Mouse (Mus musculus): ENCODE data around the gene Cysrt1.
A peak's percentile ranks its signal among the peaks of the same experiment; 100 is the strongest.

The Cysrt1 gene

GRCm38 (mm10) chr2:25234050-25234449 is 8.2 kb downstream of the Cysrt1 start, which contains the start of gene Slc34a3:
TSS of gene Slc34a3 (minus strand) at chr2:25234364.
- DNase-seq, result no peak

DNA sequence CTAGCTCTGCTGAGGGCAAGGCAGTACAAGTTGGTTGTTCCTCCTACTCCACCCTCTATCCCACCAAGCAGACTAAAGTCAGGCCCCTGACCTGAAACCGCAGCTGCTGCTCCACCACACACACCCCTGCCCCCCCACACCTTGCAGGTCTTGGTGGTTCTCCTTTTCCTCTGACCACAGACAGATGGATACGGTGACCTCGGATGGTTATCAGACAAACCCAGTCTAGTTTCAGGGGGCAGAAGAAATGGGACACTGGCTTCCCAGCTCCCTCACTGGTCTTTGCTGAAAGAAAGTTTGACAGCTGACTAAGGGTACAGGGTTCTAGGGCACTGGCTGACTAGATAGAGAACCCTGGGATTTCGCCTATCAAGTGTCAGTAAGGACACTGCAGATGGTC is 8.8 kb downstream of the Cysrt1 start:
- no peak for DNase-seq

GRCm38 (mm10) chr2:25231038-25231437 is 11.2 kb downstream of the Cysrt1 start:
- DNase-seq, result no peak

DNA sequence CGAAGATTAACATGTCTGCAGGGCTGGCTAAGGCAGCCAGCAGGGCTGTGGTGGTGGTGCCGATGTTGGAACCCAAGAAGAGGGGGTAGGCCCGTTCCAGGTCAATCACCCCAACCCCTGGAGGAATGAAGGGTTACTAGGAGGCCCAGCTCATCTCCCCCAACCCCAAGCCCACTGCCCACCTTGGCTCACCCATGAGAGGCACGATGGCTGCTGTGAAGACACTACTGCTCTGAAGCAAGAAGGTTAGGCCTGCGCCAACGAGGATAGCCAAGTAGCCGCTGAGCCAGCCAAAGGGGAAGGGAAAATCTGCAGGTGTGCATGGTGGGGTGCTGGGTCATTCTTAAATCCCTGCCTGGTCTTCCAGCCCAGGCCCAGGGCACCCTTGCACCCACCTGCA is 11.7 kb downstream of the Cysrt1 start:
- no peak for DNase-seq

DNA sequence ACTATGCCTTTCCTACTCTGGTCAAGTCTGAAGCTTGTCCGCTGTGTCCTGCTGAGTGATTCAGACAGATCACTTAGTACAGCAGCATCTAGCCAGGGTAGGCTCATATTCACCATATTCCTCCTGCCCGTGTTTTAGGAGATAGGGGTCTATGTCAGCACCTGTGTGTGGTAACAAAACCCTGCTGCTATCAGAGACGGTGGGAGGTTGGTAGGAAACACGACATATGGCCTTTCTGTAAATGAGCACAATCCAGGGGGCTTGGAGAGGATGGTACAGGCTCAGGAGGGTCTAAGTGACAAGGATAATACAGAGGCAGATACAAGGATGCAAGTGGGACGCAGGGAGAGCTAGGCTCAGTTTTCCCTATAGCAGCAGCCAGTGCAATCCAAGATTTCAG is 12.7 kb downstream of the Cysrt1 start:
- DNase-seq, result no peak

DNA sequence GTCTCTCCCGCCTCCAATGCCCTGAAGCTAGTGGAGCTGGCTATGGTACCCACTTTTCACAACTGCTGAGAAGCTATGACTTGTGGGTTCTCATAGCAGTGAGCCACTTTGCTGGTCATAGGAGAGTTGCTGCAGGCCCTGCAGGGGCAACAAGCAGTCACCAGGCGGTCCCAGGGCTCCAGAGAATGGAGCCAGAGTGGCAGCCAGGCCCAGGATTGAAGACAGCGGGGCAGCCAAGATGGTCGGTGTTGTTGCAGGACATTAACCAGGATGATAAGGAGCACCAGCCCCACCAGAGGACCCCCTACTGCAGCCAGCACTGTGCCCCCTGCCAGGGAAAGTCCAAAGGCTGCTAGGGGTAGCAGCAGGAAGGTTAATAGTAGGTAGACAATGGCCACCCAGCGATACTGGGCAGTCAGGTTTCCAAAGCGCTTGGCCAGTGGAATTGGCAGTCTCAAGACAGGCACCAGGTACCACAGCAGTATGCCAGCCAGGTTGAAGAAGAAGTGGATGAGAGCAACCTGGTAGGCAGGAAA is 13.2 kb downstream of the Cysrt1 start:
- DNase-seq, result peak; percentile 63

- DNase-seq, result peak; percentile 91
These were observed 13.8 kb downstream of the Cysrt1 start for GRCm38 (mm10) chr2:25228431-25228889.

- peak; percentile 29 for DNase-seq
These were observed 14.8 kb downstream of the Cysrt1 start for GRCm38 (mm10) chr2:25227406-25227805.

DNA sequence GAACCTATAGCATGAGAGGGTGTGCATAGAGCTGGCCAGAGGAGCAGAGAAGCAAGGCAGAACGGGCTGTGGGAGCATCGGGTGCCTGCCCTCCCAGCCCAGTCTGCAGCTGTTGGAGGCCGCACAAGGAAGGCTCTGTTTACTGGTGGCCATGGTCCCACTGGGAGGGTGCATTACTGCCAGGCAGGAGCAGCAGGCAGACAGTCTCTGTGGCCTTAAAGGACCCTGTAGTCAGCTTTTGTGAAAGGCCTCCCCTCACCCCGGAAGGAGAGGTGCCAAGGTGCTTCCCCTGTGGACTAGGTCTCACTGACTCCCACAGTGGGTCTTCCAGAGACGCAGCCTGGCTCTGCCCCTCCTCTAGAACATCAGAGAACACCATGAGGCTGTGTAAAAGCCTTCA is 15.4 kb downstream of the Cysrt1 start:
- DNase-seq, result peak; percentile 70

DNA sequence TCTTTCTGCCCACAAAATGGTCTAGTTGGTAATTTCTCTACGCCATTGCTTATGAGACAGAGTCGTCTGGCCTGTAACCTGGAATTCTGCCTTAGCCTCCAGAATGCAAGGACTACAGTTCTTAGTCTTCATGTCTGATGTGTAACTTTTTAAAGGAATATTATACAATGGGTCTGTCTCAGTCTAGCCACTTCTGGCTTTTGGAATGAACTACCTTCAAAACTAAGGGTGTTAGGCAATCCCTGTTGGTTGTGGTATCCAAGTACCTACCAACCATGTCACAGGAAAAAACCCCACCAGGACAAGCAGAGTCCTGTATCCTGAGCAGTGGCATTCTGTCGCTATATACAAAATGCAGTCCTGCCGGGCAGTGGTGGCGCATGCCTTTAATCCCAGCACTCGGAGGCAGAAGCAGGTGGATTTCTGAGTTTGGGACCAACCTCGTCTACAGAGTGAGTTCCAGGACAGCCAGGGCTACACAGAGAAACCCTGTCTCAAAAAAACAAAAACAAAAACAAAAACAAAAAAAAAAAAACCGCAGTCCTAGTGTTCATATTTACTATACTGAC is 16.4 kb downstream of the Cysrt1 start:
- peak; percentile 30 for DNase-seq

GRCm38 (mm10) chr2:25224766-25225752 is 17.2 kb downstream of the Cysrt1 start:
- peak; percentile 100 for DNase-seq

DNA sequence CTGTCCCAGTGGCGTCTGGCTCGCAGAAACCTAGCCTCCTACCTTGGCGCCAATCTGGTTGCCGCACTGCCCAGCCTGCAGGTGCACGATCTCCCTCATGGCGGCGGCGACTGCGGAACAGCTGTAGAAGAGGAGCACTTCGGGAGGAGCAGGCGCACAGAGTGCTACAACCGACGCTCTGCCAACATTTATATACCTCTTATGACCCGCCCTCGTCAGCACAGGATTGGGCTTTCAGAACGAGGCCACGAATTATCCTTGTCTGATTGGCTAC is 17.8 kb downstream of the Cysrt1 start, which contains the start of gene Tubb4b:
Tubb4b (minus strand) TSS at position 211 of the 274 bp plus-strand sequence.
- no peak for DNase-seq

- DNase-seq, result peak; percentile 84
These were observed 18.4 kb downstream of the Cysrt1 start for GRCm38 (mm10) chr2:25223681-25224491.

- no peak for DNase-seq
These were observed 20.9 kb downstream of the Cysrt1 start for GRCm38 (mm10) chr2:25221331-25221772.

- no peak for DNase-seq
These were observed 23.8 kb downstream of the Cysrt1 start, which contains the start of gene Fam166a for GRCm38 (mm10) chr2:25218445-25218844. TSS of gene Fam166a (plus strand) at chr2:25218745.

- DNase-seq, result no peak
These were observed 24.6 kb downstream of the Cysrt1 start for GRCm38 (mm10) chr2:25217666-25218065.

- no peak for DNase-seq
These were observed 27.8 kb downstream of the Cysrt1 start, which contains the start of gene Stpg3 for GRCm38 (mm10) chr2:25214444-25214843. TSS of gene Stpg3 (minus strand) at chr2:25214637.

GRCm38 (mm10) chr2:25213266-25213865 is 28.9 kb downstream of the Cysrt1 start:
- no peak for DNase-seq

- peak; percentile 84 for DNase-seq
These were observed 31.1 kb downstream of the Cysrt1 start, which contains the start of gene Nelfb for GRCm38 (mm10) chr2:25211121-25211670. TSS of gene Nelfb (minus strand) at chr2:25211489.

- no peak for DNase-seq
These were observed 31.6 kb downstream of the Cysrt1 start for GRCm38 (mm10) chr2:25210686-25211085.

- no peak for DNase-seq
These were observed 34.7 kb downstream of the Cysrt1 start for GRCm38 (mm10) chr2:25207593-25207992.

Data from cerebellum, adult 11-12 months (tissue).